Mouse (Mus musculus) forebrain, embryonic 15.5 days (tissue): Measurements from ENCODE around the gene Sema4g. TPM values are rescaled to one million over a fixed set of nuclear protein-coding genes. Genes with fewer than 3 reads are reported as not detected.

Experiments used
- ATAC-seq: fragments of 200-750 bp; cut with Nextera tagmentation; replicated peaks from 2 replicates; pipeline ENCODE4 v1.8.0; 2017; ENCODE audit warnings: mild to moderate bottlenecking, moderate TSS enrichment, moderate library complexity
- H3K27ac ChIP-seq: fragments of 300-500 bp; sonication (generic); replicated peaks from 2 replicates; pipeline ENCODE4 v1.5.1; 2015; ENCODE audit warnings: mild to moderate bottlenecking, inconsistent platforms
- H3K27me3 ChIP-seq: fragments of 300-500 bp; sonication (generic); 2 replicates; pipeline ENCODE4 v1.6.1; 2015; ENCODE audit warnings: inconsistent platforms
- H3K36me3 ChIP-seq: fragments of 300-500 bp; sonication (generic); 2 replicates; pipeline ENCODE4 v1.6.1; 2015; ENCODE audit warnings: mild to moderate bottlenecking, inconsistent platforms
- H3K4me1 ChIP-seq: fragments of 300-500 bp; sonication (generic); 2 replicates; pipeline ENCODE4 v1.6.1; 2015; ENCODE audit warnings: inconsistent platforms
- H3K4me2 ChIP-seq: fragments of 300-500 bp; sonication (generic); replicated peaks from 2 replicates; pipeline ENCODE4 v1.6.1; 2015; ENCODE audit warnings: mild to moderate bottlenecking, inconsistent platforms
- H3K4me3 ChIP-seq: fragments of 300-500 bp; sonication (generic); 2 replicates; pipeline ENCODE4 v1.5.1; 2015; ENCODE audit warnings: mild to moderate bottlenecking, inconsistent platforms
- H3K9ac ChIP-seq: fragments of 300-500 bp; sonication (generic); replicated peaks from 2 replicates; pipeline ENCODE4 v1.6.1; 2015; ENCODE audit warnings: mild to moderate bottlenecking, inconsistent platforms
- H3K9me3 ChIP-seq: fragments of 300-500 bp; sonication (generic); 2 replicates; pipeline ENCODE4 v1.6.1; 2016; ENCODE audit warnings: inconsistent platforms
- WGBS: fragments of 180-500 bp; shearing (Covaris S2); methylation state at CpG from one replicate; pipeline ENCODE4 v1.1.7; 2015; ENCODE audit warnings: mixed read lengths; 5-methylcytosine and 5-hydroxymethylcytosine counted together
- polyA plus RNA-seq: library from polyadenylated mRNA; unstranded; fragments of >200 nt; fragmentation: Nextera tagmentation; extraction: Ambion mirVana; gene quantifications from 2 replicates; pipeline ENCODE4 v1.2.1, GENCODE M21; 2015

The Sema4g gene
- polyA plus RNA-seq, 1 experiment from 2014 or later, result 15.5 TPM

DNA sequence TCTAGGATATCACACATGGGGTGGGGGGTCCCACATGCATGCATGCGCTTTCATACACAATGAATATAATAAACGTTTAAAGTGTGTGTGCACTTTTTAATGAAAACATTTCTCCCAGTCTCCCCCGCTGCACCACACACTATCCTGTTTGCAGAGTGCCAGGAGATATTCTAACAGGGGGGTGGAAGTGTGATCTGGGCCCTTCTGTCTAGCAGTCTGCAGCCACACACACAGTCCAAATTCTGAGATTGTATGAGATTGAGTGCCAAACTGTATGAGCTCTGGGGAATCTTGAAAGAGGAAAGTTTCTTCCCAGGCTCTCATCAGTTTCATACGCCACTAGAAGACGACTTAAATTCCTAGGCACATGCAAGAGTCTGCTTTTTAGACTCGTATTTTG is 1.1 kb upstream of the Sema4g start:
- no peaks in the 10 kb centered on the region for H3K9me3 ChIP-seq
- peak; percentile 59 for ATAC-seq
- H3K4me1 ChIP-seq, result peaks cover 42% of the 10 kb centered on the region
- no peak overlapping the region for H3K4me3 ChIP-seq
- WGBS, result 52% methylated on average over 6 of the region's 6 CpGs
- H3K27ac ChIP-seq, result peak overlapping the region; percentile 67; the same call in 1 of the 2 replicates
- no peak overlapping the region for H3K9ac ChIP-seq
- no peak overlapping the region for H3K4me2 ChIP-seq
- H3K27me3 ChIP-seq, result no peaks in the 10 kb centered on the region
- H3K36me3 ChIP-seq, result no peaks in the 10 kb centered on the region; the same call in 1 of the 2 replicates

DNA sequence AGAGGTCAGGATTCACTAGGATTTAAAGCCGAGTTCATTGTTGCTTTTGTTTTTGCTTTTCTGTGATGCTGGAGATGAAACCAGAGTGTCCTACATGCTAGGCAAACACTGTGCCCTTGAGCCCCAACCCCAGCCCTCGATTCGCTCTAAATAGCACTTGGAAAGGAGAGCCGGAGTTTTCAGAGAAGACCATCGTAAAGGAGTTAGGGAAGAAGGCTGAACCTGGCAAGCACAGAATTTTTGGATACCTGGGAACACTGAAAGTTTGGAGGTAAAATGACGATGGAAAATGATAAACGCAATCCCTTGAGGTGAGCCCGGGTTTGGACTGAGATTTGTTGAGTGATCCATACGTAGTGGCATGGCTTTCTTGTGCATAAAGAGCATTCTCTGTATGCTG is 580 bp upstream of the Sema4g start:
- 37% methylated on average over 9 of the region's 9 CpGs for WGBS
- ATAC-seq, result no peak
- peak overlapping the region; percentile 86 for H3K4me2 ChIP-seq
- peaks cover 5% of the 10 kb centered on the region; the same call in 1 of the 2 replicates for H3K36me3 ChIP-seq
- peak overlapping the region; percentile 85 for H3K4me3 ChIP-seq
- peak overlapping the region; percentile 67 for H3K27ac ChIP-seq
- H3K4me1 ChIP-seq, result peaks cover 42% of the 10 kb centered on the region
- no peaks in the 10 kb centered on the region for H3K9me3 ChIP-seq
- peak overlapping the region; percentile 93 for H3K9ac ChIP-seq
- no peaks in the 10 kb centered on the region for H3K27me3 ChIP-seq

- Histone ChIP-seq H3K9me3 (no peaks in the 10 kb centered on the region), H3K27ac (peak overlapping the region; percentile 67), H3K4me2 (peak overlapping the region; percentile 86), H3K4me1 (peaks cover 42% of the 10 kb centered on the region), H3K4me3 (peak overlapping the region; percentile 85), H3K36me3 (peaks cover 8% of the 10 kb centered on the region; the same call in 1 of the 2 replicates), H3K27me3 (no peaks in the 10 kb centered on the region), H3K9ac (peak overlapping the region; percentile 93)
- 6% methylated on average over 22 of the region's 22 CpGs for WGBS
- ATAC-seq, result peak; percentile 20; the same call in 1 of the 2 replicates
These were observed 930 bp downstream of the Sema4g start for GRCm38 (mm10) chr19:44989567-44990495.

- 83% methylated on average over 8 of the region's 8 CpGs for WGBS
- H3K9me3 ChIP-seq, result no peaks in the 10 kb centered on the region
- ATAC-seq, result no peak
- H3K27ac ChIP-seq, result no peak overlapping the region
- peaks cover 42% of the 10 kb centered on the region for H3K4me1 ChIP-seq
- no peak overlapping the region for H3K9ac ChIP-seq
- H3K27me3 ChIP-seq, result no peaks in the 10 kb centered on the region
- H3K4me2 ChIP-seq, result peak overlapping the region; percentile 86; the same call in 1 of the 2 replicates
- H3K4me3 ChIP-seq, result no peak overlapping the region
- peaks cover 8% of the 10 kb centered on the region; the same call in 1 of the 2 replicates for H3K36me3 ChIP-seq
These were observed 2.1 kb downstream of the Sema4g start for GRCm38 (mm10) chr19:44991031-44991430.

- H3K27me3 ChIP-seq, result no peaks in the 10 kb centered on the region
- no peak overlapping the region for H3K9ac ChIP-seq
- WGBS, result 65% methylated on average over 7 of the region's 7 CpGs
- peaks cover 38% of the 10 kb centered on the region for H3K4me1 ChIP-seq
- H3K9me3 ChIP-seq, result no peaks in the 10 kb centered on the region
- no peak overlapping the region for H3K27ac ChIP-seq
- no peak overlapping the region for H3K4me2 ChIP-seq
- peaks cover 18% of the 10 kb centered on the region for H3K36me3 ChIP-seq
- no peak overlapping the region for H3K4me3 ChIP-seq
- ATAC-seq, result no peak
These were observed 3.3 kb downstream of the Sema4g start for GRCm38 (mm10) chr19:44992246-44992645.

GRCm38 (mm10) chr19:44992712-44993111 is 3.8 kb downstream of the Sema4g start:
- no peak for ATAC-seq
- H3K4me2 ChIP-seq, result no peak overlapping the region
- H3K4me3 ChIP-seq, result no peak overlapping the region
- H3K36me3 ChIP-seq, result peaks cover 23% of the 10 kb centered on the region
- H3K27me3 ChIP-seq, result no peaks in the 10 kb centered on the region
- WGBS, result 70% methylated on average over 7 of the region's 7 CpGs
- H3K9ac ChIP-seq, result no peak overlapping the region
- peaks cover 33% of the 10 kb centered on the region for H3K4me1 ChIP-seq
- no peaks in the 10 kb centered on the region for H3K9me3 ChIP-seq
- no peak overlapping the region for H3K27ac ChIP-seq

GRCm38 (mm10) chr19:44997786-44998185 is 8.9 kb downstream of the Sema4g start:
- Histone ChIP-seq H3K4me1 (no peaks in the 10 kb centered on the region), H3K4me2 (no peak overlapping the region), H3K4me3 (no peak overlapping the region), H3K27me3 (no peaks in the 10 kb centered on the region), H3K36me3 (peaks cover 68% of the 10 kb centered on the region), H3K9ac (no peak overlapping the region), H3K27ac (no peak overlapping the region), H3K9me3 (no peaks in the 10 kb centered on the region)
- 85% methylated on average over 11 of the region's 11 CpGs for WGBS
- no peak for ATAC-seq

DNA sequence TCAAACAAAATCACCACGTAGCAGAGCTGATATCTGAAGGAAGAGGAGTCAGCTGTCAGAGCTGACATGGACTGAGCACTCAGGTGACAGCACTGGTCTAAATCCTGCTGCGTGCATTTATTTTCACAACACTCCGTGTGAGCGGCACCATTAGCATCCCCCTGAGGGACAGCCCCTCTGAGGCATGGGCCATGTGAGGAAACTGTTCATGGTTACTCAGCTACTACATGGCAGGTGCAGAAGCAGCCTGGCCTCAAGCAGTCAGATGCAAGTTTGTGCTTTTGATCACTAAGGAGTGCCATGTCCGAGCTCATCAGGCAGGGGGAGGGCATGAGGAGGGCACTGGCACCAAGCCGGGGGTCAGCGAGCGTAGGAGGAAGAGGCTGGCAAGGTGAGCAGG is 10.7 kb downstream of the Sema4g start:
- Histone ChIP-seq H3K9me3 (no peaks in the 10 kb centered on the region), H3K27ac (no peak overlapping the region), H3K9ac (no peak overlapping the region), H3K27me3 (no peaks in the 10 kb centered on the region), H3K4me3 (no peak overlapping the region), H3K4me2 (no peak overlapping the region), H3K4me1 (no peaks in the 10 kb centered on the region), H3K36me3 (peaks cover 75% of the 10 kb centered on the region)
- no peak for ATAC-seq
- 88% methylated on average over 8 of the region's 8 CpGs for WGBS

DNA sequence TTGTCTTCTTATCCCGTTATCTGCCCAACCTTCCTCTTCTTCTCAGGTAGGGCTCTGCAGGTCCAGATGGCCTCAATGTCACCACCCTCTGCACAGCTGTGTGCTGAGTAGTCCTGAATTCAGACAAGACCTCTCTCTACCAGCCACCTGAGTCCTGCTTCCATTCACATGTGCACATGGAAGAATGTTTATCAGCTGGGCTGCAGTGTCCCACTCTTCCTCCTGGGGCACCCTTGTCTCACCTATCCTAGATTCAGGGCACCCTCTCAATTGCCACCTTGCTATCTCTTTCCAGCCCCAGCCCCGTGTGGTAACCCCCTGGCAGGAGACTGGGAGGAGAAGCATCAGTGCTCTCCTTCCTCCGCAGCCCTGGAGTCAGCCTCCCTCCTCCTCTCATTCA is 13.4 kb downstream of the Sema4g start:
- no peak overlapping the region for H3K9ac ChIP-seq
- H3K36me3 ChIP-seq, result peaks cover 64% of the 10 kb centered on the region
- no peak for ATAC-seq
- H3K4me2 ChIP-seq, result no peak overlapping the region
- H3K27me3 ChIP-seq, result no peaks in the 10 kb centered on the region
- no peaks in the 10 kb centered on the region for H3K9me3 ChIP-seq
- 74% methylated on average over 3 of the region's 3 CpGs for WGBS
- H3K4me3 ChIP-seq, result no peak overlapping the region
- H3K27ac ChIP-seq, result no peak overlapping the region
- H3K4me1 ChIP-seq, result peaks cover 17% of the 10 kb centered on the region

- Histone ChIP-seq H3K9me3 (no peaks in the 10 kb centered on the region), H3K27me3 (no peaks in the 10 kb centered on the region), H3K27ac (no peak overlapping the region), H3K4me1 (peaks cover 33% of the 10 kb centered on the region), H3K9ac (no peak overlapping the region), H3K4me3 (no peak overlapping the region), H3K4me2 (no peak overlapping the region), H3K36me3 (peaks cover 51% of the 10 kb centered on the region)
- WGBS, result 87% methylated on average over 7 of the region's 7 CpGs
- ATAC-seq, result no peak
These were observed 15.0 kb downstream of the Sema4g start for GRCm38 (mm10) chr19:45003740-45004516.

DNA sequence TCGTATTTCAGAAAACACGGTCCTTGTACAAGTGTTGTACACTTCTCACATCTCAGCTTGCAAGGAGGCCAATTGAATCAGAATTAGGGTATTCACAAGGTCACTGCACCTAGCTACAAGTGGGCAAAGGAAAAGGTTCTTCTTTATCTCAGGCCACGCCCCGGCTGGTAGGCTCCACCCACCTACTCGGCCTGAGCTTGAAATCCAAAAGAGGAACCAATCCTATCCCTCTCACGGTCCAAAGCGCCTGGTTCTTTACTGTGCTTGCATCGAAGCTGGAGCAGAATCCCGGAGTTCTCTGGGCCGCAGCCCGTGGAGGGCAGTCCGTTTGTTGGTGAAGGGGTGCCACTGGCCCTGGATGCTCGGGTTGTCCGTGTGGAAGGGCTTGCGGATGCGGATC is 16.5 kb downstream of the Sema4g start, which contains the start of gene Twnk:
Twnk (plus strand) TSS at position 220 of the 400 bp plus-strand sequence.
- Histone ChIP-seq H3K4me1 (peaks cover 35% of the 10 kb centered on the region), H3K4me3 (peak within 1 kb of the TSS; percentile 89), H3K36me3 (peaks cover 49% of the 10 kb centered on the region), H3K9me3 (no peaks in the 10 kb centered on the region), H3K27me3 (no peaks in the 10 kb centered on the region), H3K9ac (peak within 1 kb of the TSS; percentile 80), H3K4me2 (peak within 1 kb of the TSS; percentile 89), H3K27ac (peak within 1 kb of the TSS; percentile 70)
- no peak for ATAC-seq
- 9% methylated on average over 16 of the region's 16 CpGs for WGBS
